Mouse (Mus musculus): ENCODE data around the gene Sgo2a. TPM values are rescaled to one million over a fixed set of nuclear protein-coding genes. Genes with fewer than 3 reads are reported as not detected.

Gene Sgo2a
- 1.6 TPM for polyA plus RNA-seq (2012; fragmentation: generic; extraction: Trizol)

DNA sequence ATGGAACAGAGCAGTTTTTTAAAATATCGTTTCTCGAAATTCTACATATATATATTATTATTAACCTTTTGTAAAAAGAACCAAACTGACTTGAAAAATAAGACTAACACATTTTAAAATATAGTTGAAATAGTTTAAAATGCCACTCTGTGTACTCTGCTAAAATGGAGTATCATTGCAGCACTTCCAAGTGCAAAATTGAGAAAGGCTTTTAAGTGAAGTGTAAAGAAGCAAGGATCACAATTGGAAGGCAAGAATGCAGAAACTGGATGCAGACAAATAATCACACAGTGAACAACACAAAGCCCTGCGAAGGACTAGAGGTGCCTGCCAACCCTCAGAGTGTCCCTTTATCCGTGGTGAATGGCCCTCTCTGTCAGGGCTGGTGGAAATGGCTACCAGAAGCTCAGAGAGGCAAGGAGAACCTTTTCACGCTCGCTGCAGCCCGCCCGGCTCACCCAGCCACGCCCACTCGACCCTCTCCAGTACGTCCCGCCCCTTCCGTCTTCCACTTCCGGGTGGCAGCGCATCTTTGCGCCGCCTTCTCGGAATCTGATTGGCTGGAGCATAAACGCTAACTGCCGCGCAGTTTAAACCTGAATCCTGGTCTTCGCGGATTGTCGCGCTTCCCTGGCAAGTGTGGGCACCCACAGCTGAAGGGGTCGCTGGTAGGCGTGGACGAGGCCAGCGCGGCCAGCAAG lies at the start of gene Sgo2a:
Gene Sgo2a, plus strand, starts transcription at position 540 of the 701 bp plus-strand sequence.
- H3K4me2 ChIP-seq (ENCODE audit: low read depth): peak within 1 kb of the TSS; percentile 82
- TF ChIP-seq E2F4 (IDR thresholded peaks at IDR 0.05; ENCODE audit: insufficient read depth) (peak; percentile 96), REST (IDR thresholded peaks at IDR 0.05; ENCODE audit: insufficient read depth, insufficient read length) (no peak), POLR2A (IDR thresholded peaks at IDR 0.05; ENCODE audit: insufficient read length, low read depth) (peak; percentile 85), MYOD1 (IDR thresholded peaks at IDR 0.05; ENCODE audit: control insufficient read depth in 1 of 3, insufficient read length in 2 of 3, low read depth in 2 of 3) (no peak), TCF3 (IDR thresholded peaks at IDR 0.05; ENCODE audit: insufficient read length, low read depth) (no peak), MYOG (IDR thresholded peaks at IDR 0.05; ENCODE audit: control insufficient read depth in 1 of 3, insufficient read depth in 1 of 3, insufficient read length in 2 of 3, low read depth in 2 of 3) (no peak), SRF (IDR thresholded peaks at IDR 0.05; ENCODE audit: control insufficient read depth, insufficient read length, low read depth) (peak; percentile 8), USF1 (IDR thresholded peaks at IDR 0.05; ENCODE audit: low read depth) (no peak), POLR2AphosphoS2 (IDR thresholded peaks at IDR 0.05; ENCODE audit: insufficient read length, low read depth) (peak; percentile 80), TCF12 (IDR thresholded peaks at IDR 0.05; ENCODE audit: insufficient read depth, poor library complexity, severe bottlenecking) (no peak), CEBPB (IDR thresholded peaks at IDR 0.05; ENCODE audit: insufficient read depth, poor library complexity, severe bottlenecking) (no peak), MAX (IDR thresholded peaks at IDR 0.05; ENCODE audit: low read depth) (peak; percentile 24)

DNA sequence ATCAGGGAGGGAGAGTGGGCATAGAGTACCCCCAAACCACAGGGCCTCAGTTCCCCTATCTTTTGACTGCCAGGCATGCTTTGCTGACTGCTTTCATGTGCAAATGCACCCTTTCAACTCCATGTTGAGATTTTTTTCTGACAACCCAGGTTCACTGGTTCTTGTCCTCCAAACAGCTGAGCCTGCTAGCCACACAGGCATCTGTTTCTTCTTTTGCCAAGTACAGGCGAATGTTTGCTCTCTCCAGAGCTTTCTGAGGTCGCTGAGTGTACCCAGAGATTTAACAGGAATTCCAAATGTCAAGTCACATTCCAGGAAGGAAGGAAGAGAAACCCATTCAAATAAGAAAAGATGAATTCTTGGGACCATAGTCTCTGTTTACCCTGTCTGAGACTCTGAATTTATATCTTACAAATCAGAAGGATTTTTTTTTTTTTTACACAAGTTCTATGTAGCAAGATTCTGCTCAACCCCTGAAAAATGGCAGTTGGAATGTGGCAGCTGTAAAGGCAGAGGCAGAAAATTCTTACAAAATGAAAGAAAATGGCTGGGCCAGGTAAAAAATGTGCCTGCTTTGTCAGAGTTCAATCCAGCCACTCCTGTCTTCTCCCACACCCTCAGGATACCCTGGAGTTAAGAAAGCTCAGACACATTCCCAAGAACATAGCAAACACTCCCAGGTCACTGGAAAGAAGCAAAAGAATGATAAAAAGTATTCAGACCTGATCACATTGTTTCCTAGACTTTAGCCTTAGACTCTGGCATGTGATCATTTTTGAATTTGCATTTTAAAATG lies 48.0 kb upstream of the Sgo2a start:
- H3K79me2 ChIP-seq (ENCODE audit: control insufficient read depth, insufficient read depth): no peaks in the 10 kb centered on the region
- TF ChIP-seq MYOG (IDR thresholded peaks at IDR 0.05; ENCODE audit: control insufficient read depth in 1 of 3, insufficient read depth in 1 of 3, insufficient read length in 2 of 3, low read depth in 2 of 3): peak in 1 of 3 experiments; percentile 22
- TF ChIP-seq SRF (IDR thresholded peaks at IDR 0.05; ENCODE audit: control insufficient read depth, insufficient read length, low read depth): no peak
- no peak for TF ChIP-seq CEBPB (IDR thresholded peaks at IDR 0.05; ENCODE audit: insufficient read depth, poor library complexity, severe bottlenecking)
- TF ChIP-seq REST (IDR thresholded peaks at IDR 0.05; ENCODE audit: insufficient read depth, insufficient read length): no peak
- TF ChIP-seq MYOD1 (IDR thresholded peaks at IDR 0.05; ENCODE audit: control insufficient read depth in 1 of 3, insufficient read length in 2 of 3, low read depth in 2 of 3): no peak
- TF ChIP-seq MAX (IDR thresholded peaks at IDR 0.05; ENCODE audit: low read depth): no peak
- no peak for TF ChIP-seq TCF3 (IDR thresholded peaks at IDR 0.05; ENCODE audit: insufficient read length, low read depth)
- no peak for TF ChIP-seq POLR2A (IDR thresholded peaks at IDR 0.05; ENCODE audit: insufficient read length, low read depth)
- H3K4me3 ChIP-seq: no peak overlapping the region
- no peak overlapping the region for H3ac ChIP-seq (ENCODE audit: control insufficient read depth, insufficient read length)
- no peaks in the 10 kb centered on the region for H3K36me3 ChIP-seq (ENCODE audit: control insufficient read depth, insufficient read depth)
- no peak overlapping the region for H3K4me2 ChIP-seq (ENCODE audit: low read depth)
- no peaks in the 10 kb centered on the region for H3K27me3 ChIP-seq (ENCODE audit: control insufficient read depth, insufficient read depth, insufficient read length)

More for the DNA sequence above, at the start of gene Sgo2a:
- Histone ChIP-seq H3K36me3 (ENCODE audit: control insufficient read depth, insufficient read depth) (no peaks in the 10 kb centered on the region), H3K27me3 (ENCODE audit: control insufficient read depth, insufficient read depth, insufficient read length) (no peaks in the 10 kb centered on the region), H3K4me3 (peak within 1 kb of the TSS; percentile 71), H3ac (ENCODE audit: control insufficient read depth, insufficient read length) (peak within 1 kb of the TSS; percentile 49), H3K79me2 (ENCODE audit: control insufficient read depth, insufficient read depth) (peaks cover 35% of the 10 kb centered on the region)

DNA sequence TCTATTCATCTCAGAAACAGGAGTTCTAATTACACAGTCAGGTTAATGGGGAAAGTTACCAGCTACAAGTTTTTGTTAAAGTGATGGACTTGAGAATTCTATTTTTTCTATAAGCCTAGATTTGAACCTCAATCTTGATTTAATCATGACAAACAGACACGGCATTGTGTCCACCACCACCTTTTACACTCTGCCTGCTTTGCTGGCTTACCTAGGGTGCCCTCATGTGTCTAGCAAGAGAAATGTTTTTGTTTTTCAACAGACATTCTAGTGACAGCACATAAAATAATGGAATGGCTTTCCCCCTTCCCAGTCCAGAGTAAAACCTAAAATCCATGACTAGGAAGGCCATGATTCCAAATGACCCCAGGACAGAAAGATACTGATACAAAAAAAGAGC lies 46.6 kb upstream of the Sgo2a start:
- Histone ChIP-seq H3K4me3 (no peak overlapping the region), H3ac (ENCODE audit: control insufficient read depth, insufficient read length) (no peak overlapping the region), H3K27me3 (ENCODE audit: control insufficient read depth, insufficient read depth, insufficient read length) (no peaks in the 10 kb centered on the region), H3K79me2 (ENCODE audit: control insufficient read depth, insufficient read depth) (no peaks in the 10 kb centered on the region), H3K36me3 (ENCODE audit: control insufficient read depth, insufficient read depth) (no peaks in the 10 kb centered on the region), H3K4me2 (ENCODE audit: low read depth) (no peak overlapping the region)
- TF ChIP-seq MAX (IDR thresholded peaks at IDR 0.05; ENCODE audit: low read depth) (no peak), TCF12 (IDR thresholded peaks at IDR 0.05; ENCODE audit: insufficient read depth, poor library complexity, severe bottlenecking) (no peak), SRF (IDR thresholded peaks at IDR 0.05; ENCODE audit: control insufficient read depth, insufficient read length, low read depth) (no peak), MYOD1 (IDR thresholded peaks at IDR 0.05; ENCODE audit: control insufficient read depth in 1 of 3, insufficient read length in 2 of 3, low read depth in 2 of 3) (no peak), MYOG (IDR thresholded peaks at IDR 0.05; ENCODE audit: control insufficient read depth in 1 of 3, insufficient read depth in 1 of 3, insufficient read length in 2 of 3, low read depth in 2 of 3) (no peak), TCF3 (IDR thresholded peaks at IDR 0.05; ENCODE audit: insufficient read length, low read depth) (no peak), USF1 (IDR thresholded peaks at IDR 0.05; ENCODE audit: low read depth) (no peak), POLR2A (IDR thresholded peaks at IDR 0.05; ENCODE audit: insufficient read length, low read depth) (no peak), E2F4 (IDR thresholded peaks at IDR 0.05; ENCODE audit: insufficient read depth) (no peak), CEBPB (IDR thresholded peaks at IDR 0.05; ENCODE audit: insufficient read depth, poor library complexity, severe bottlenecking) (no peak), POLR2AphosphoS2 (IDR thresholded peaks at IDR 0.05; ENCODE audit: insufficient read length, low read depth) (no peak), REST (IDR thresholded peaks at IDR 0.05; ENCODE audit: insufficient read depth, insufficient read length) (no peak)

DNA sequence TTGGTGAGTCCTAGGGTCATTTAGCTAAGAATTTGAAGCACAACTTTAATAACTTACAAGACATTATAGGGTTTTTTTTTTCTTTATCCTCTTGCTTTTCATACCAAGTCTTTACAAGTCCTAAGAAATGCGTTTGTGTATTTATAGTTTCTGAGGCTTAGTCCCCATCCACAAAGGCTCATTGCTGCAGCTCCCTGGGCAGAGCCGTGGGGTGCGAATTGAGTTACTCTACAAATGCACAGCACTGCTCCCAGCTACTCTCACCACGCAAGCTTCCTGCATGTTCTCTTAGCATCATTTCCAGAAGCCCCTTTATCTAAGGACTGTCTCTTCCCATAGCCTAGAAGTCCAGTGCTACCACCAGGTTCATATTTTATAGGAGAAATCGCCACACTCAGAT lies 46.1 kb upstream of the Sgo2a start:
- no peaks in the 10 kb centered on the region for H3K79me2 ChIP-seq (ENCODE audit: control insufficient read depth, insufficient read depth)
- H3K4me3 ChIP-seq: no peak overlapping the region
- no peaks in the 10 kb centered on the region for H3K36me3 ChIP-seq (ENCODE audit: control insufficient read depth, insufficient read depth)
- TF ChIP-seq TCF3 (IDR thresholded peaks at IDR 0.05; ENCODE audit: insufficient read length, low read depth): no peak
- no peak for TF ChIP-seq POLR2A (IDR thresholded peaks at IDR 0.05; ENCODE audit: insufficient read length, low read depth)
- TF ChIP-seq CEBPB (IDR thresholded peaks at IDR 0.05; ENCODE audit: insufficient read depth, poor library complexity, severe bottlenecking): no peak
- TF ChIP-seq TCF12 (IDR thresholded peaks at IDR 0.05; ENCODE audit: insufficient read depth, poor library complexity, severe bottlenecking): no peak
- TF ChIP-seq E2F4 (IDR thresholded peaks at IDR 0.05; ENCODE audit: insufficient read depth): no peak
- TF ChIP-seq SRF (IDR thresholded peaks at IDR 0.05; ENCODE audit: control insufficient read depth, insufficient read length, low read depth): no peak
- no peak for TF ChIP-seq MAX (IDR thresholded peaks at IDR 0.05; ENCODE audit: low read depth)
- no peak for TF ChIP-seq MYOG (IDR thresholded peaks at IDR 0.05; ENCODE audit: control insufficient read depth in 1 of 3, insufficient read depth in 1 of 3, insufficient read length in 2 of 3, low read depth in 2 of 3)
- TF ChIP-seq POLR2AphosphoS2 (IDR thresholded peaks at IDR 0.05; ENCODE audit: insufficient read length, low read depth): no peak
- no peak for TF ChIP-seq REST (IDR thresholded peaks at IDR 0.05; ENCODE audit: insufficient read depth, insufficient read length)
- no peak for TF ChIP-seq MYOD1 (IDR thresholded peaks at IDR 0.05; ENCODE audit: control insufficient read depth in 1 of 3, insufficient read length in 2 of 3, low read depth in 2 of 3)
- no peaks in the 10 kb centered on the region for H3K27me3 ChIP-seq (ENCODE audit: control insufficient read depth, insufficient read depth, insufficient read length)
- no peak overlapping the region for H3K4me2 ChIP-seq (ENCODE audit: low read depth)
- no peak overlapping the region for H3ac ChIP-seq (ENCODE audit: control insufficient read depth, insufficient read length)
